Mouse (Mus musculus): ENCODE measurements around the gene Slc4a5.

DNA sequence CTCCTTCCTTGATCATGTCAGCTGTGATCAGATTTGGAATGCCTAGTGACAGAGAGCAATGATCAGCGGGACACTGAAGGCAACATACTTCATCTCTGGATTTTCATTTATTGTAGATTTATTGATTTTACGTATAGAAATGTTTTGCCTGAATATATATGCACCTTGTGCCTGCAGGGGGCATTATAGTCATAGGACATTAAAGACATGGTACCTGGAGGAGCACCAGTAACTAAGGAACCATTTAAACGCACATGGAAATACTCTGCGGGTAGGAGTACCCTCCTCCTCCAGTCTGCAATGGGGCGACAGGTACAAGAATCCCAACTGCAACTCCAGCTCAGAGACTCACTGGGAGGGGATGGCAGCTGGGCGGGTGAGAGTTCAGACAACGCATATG, 89.4 kb downstream of the Slc4a5 start:
- TF ChIP-seq POLR2A (IDR thresholded peaks at IDR 0.05; ENCODE audit: low read depth, low read length), result no peak
- no peak for TF ChIP-seq CTCF (IDR thresholded peaks at IDR 0.05; ENCODE audit: extremely low read depth, insufficient read length, insufficient replicate concordance, low read depth, low read length)
